Mouse (Mus musculus) 3T3-L1 (cell line): ENCODE data around the gene Tns2.

Source experiments
- DNase-seq: peaks from one replicate; pipeline ENCODE4 v3.0.0-alpha.2; 2015; ENCODE audit warnings: low read depth, low spot score

Gene Tns2

DNA sequence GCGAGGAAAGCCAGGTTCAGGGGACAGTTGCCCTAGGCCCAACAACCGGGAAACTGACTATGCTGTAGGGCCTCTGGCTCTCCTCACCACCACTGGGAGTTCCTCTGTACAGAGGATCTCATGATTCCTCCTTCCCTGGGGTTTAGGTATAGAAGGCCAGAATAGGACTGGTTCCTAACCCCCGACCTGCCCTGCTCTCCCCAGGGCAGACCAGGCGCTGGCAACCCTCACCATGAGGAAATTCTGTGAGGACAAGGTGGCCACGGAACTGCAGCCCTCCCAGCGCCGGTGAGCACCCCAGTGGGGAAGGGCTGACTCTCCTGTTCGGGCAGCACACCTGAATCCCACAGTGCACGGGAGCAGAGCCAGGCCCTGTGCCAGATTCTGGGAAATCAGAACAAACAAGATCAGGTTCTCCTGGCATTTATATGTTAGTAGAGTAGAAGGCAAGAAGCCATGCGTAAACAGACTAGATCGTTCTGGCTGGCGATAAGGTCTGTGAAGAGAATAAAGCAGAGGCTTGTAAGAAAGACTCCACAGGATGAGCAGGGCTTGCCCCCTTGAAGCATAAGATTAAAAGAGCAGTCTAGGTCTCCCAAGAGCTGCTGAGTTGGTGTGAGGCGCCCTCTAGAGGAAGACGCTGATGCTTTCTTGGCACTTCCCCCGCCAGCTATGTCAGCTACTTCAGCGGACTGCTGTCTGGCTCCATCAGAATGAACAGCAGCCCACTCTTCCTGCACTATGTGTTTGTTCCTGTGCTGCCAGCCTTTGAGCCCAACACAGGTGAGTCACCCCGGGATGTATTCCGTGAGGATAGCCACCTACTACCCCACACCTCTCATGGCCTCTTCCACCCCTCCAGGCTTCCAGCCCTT lies 8.7 kb downstream of the Tns2 start:
- DNase-seq, result peak; percentile 83

DNA sequence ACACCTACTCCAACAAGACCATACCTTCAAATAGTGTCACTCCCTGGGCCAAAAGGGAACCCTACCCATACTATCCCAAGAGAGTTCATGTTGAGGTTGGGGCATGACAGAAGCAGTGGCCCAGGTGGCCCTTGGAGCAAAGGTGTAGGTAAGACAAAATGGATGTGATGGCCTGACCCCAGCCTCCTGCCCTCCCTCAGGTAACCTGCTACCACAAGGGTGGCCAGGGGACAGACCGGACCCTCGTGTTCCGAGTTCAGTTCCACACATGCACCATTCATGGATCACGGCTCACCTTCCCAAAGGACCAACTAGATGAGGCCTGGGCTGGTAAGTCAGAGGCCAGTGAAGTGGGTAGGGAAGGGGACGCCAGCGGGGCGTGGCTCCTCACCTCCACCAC lies 10.1 kb downstream of the Tns2 start:
- no peak for DNase-seq

GRCm38 (mm10) chr15:102110701-102111494 lies 10.7 kb downstream of the Tns2 start:
- DNase-seq, result no peak

GRCm38 (mm10) chr15:102111495-102111829 lies 11.2 kb downstream of the Tns2 start:
- no peak for DNase-seq

GRCm38 (mm10) chr15:102112181-102112580 lies 12.0 kb downstream of the Tns2 start:
- no peak for DNase-seq

GRCm38 (mm10) chr15:102112827-102113226 lies 12.6 kb downstream of the Tns2 start:
- DNase-seq, result no peak

DNA sequence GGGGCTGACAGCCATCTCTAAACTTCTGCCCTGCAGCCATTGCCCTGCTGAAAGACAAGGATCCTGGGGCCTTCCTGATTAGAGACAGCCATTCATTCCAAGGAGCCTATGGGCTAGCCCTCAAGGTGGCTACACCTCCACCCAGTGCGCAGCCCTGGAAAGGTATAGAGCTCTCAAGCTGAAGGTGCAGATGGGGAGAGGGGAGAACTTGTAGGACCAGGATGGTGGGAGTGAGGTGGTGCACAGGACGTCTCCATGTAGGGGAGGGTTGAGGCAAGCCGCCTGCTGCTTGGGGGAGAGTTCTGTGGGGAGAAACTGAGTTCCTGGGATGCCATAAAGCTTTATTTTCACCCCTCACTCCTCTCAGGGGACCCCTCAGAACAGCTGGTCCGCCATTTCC lies 13.5 kb downstream of the Tns2 start:
- DNase-seq, result no peak

- no peak for DNase-seq
Measured at GRCm38 (mm10) chr15:102114651-102115260, 14.5 kb downstream of the Tns2 start.

- DNase-seq, result no peak
Measured at GRCm38 (mm10) chr15:102115731-102116231, 15.6 kb downstream of the Tns2 start.

DNA sequence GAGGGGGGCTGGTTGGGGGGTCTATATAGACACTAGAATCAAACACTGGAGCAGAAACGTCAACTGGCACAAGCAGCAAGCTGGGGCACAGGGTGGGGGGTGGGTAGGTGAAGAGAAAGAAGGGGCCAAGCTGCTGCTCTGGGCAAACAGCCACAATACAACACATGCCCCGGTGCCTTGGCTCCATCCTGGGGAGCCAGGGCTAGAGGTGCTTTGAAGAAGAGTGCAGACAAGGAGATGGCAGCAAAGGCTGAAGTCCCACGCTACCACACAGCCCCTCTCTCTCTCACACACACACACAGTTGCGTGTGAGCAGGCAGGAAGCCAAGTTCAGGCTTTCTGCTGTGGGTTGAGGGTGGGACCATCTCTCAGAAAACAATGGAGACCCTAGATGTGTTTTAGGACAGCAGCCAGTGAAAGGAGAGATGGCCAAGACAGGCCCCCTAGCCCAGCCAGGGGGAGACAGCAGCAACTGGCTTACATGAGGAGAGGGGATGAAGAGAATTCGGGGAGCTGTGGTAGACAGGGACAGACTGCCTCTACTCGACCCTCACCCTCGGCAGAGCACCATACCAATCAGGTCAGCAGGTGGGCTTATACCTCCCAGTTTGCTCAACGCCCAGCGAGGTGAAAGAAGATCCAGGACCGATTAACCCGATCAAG lies 16.7 kb downstream of the Tns2 start:
- DNase-seq, result no peak

DNA sequence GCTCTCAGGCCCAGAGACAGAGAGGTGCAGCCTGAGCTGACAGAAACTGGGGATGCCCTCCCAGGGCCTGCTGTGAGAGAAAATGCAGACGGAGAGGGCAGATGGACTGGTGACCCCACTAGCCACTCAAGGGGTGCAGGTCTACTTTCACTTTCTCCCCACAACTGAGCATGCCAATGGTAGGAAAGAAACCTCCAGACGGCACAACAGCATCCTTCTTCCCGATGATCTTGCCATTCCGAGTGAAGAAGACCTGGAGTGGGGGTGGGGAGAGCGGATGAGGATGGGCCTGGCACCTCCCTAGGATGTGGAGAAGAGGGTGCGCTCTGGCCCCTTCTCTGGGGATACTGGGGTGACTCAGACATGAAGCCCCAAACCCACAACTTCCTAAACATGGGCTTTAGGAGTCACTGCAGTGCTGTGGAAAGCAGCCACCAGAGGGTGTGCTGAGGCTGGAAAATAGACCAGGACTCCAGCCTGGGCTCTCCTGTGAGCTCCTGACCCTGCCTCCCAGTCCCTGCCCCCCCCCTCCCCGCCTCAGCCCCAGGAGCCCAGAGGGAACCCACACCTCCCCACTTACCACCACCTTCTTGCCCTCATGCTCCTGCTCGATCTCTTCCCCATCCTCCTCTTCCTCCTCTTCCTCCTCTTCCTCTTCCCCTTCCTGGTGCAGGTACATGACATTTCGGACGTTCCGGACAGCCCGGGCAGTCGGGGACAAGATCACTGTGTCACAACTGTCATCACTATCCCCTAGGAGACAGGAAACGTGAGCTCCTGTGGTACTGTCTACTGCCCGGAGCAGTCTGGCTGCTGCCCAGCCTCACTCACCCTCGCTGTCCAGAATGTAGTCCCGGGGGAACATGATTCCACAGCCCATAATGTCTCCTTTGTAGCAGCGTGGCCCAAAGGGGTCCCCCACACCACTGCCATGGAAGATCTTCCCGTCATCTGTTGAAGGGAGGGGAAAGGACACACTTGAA lies 17.5 kb downstream of the Tns2 start:
- peak; percentile 80 for DNase-seq

DNA sequence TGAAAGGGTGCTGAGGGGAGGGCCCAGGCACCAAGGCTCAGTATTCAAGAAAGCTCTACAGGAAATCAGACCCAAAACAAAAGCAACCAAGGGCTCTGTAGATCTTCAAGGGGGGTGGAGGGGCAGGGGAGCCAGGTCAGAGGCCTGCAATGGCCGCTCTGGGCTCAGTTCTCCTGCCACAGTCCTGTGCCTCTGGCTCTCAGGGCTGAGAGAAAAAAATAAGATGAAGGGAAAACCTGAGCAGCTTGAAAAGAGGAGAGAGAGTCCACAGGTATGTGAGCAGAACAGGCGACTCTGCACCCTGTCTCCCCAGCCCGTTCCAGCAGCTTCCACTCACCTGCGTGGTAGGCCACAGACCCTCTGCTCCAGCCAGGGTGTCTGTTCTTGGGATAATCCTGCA lies 18.4 kb downstream of the Tns2 start:
- DNase-seq, result no peak

DNA sequence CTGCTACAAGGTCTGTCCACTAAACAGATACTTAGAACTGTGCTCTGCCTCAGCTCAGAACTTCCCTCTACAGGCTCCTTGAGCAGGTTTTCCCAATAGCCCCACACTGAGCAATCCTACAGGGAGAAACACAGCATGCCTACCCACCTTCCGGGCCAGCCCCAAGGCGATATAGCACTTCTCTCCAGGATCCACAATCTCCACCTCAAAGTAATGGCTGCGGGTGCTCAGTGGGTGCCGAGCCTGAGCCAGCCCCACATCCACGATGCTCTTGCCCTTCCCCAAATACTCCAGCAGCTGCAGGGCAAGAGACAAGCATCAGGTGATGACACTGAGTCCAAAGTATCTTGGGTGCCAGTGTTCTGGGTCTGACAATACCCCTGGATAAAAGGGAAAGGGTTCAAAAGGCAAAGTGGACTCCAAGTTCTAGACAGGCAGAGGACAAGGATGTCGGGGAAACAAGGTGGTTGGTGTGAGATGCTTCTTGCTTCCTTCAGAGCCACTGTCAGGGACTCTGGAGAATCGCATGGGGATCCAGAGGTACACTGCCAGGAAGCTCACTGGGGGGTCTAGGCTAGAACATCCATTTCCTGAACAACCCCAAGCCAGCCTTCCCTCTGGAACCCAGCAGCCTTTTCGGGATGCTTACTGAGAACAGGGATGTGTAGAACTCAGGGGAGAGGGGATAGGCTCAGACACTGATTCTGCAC lies 19.1 kb downstream of the Tns2 start:
- no peak for DNase-seq

DNA sequence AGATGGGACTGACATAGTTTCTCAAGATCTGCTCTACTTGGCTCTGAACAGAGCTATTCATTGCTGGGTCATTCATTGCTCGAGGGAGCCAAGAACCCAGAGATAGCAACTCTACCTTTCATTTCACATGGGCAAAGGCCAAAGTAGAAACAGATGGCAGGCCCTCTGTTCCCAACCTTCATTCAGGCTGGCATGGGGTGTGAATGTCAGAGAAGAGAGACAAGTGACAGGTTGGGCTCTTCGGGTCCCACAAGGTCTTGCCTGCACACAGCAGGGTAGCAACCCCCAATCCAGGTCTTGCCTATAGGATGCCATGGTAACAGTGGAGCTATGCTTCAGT lies 19.6 kb downstream of the Tns2 start:
- DNase-seq, result no peak

- no peak for DNase-seq
Measured at GRCm38 (mm10) chr15:102120530-102120929, 20.3 kb downstream of the Tns2 start.

DNA sequence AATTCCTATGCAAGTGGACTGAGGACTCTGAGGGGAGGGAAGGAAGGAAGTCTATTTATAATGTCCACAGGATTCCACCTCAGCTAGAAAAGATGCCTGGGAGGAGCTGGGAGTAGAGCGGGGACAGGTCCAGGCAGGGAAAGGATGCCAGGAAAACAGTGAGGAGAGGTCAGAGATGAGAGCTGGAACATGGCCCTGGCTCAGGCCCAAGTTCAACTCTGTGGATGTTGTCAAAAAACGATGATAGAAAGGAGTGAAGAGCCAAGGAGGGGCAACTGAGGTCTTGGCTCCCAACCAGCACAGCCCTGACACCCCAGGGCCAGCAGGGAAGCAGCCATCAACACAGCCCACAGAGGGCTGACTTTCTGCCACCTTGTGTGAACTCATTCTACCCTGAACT lies 26.1 kb downstream of the Tns2 start:
- DNase-seq, result no peak

DNA sequence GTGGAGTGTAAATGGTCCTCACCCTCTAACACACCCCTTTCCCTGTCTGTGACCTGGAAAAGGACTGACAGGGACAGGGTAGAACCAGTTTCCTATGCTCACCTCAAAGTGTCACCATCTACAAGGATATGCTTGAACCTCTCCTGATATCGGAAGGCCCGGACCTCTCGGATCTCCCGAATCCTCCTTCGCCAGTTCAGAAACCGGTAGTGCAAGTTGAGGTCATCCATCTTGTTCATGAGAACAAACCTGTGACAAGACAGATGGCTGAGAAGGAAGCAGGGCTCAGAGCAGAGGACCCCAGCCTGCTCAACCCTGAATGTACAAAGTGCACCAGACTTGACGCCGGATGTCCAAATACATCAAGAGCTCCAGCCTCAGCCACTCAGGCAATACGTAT lies 33.1 kb downstream of the Tns2 start:
- no peak for DNase-seq

DNA sequence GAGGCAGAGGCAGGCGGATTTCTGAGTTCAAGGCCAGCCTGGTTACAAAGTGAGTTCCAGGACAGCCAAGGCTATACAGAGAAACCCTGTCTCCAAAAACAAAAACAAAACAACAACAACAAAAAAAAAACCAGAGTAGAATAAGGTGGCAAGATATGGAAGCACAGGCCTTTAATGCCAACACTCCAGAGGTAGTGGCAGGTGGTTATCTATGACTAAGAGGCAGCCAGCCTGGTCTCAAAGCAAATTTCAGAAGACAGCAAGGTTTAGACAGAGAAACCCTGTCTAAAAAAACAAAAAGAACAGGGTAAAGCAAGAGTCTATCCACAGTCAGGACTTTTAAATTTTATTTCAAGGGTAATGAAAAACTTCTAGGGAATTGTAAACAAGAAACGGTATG lies 34.5 kb downstream of the Tns2 start:
- no peak for DNase-seq

- DNase-seq, result no peak
Measured at GRCm38 (mm10) chr15:102135522-102136128, 35.4 kb downstream of the Tns2 start.
